Mouse (Mus musculus): ENCODE results near the gene Dcbld1. TPM values are rescaled to one million over a fixed set of nuclear protein-coding genes. Genes with fewer than 3 reads are reported as not detected.

Dcbld1 gene
- polyA plus RNA-seq, 1 experiment = 0.39 TPM

DNA sequence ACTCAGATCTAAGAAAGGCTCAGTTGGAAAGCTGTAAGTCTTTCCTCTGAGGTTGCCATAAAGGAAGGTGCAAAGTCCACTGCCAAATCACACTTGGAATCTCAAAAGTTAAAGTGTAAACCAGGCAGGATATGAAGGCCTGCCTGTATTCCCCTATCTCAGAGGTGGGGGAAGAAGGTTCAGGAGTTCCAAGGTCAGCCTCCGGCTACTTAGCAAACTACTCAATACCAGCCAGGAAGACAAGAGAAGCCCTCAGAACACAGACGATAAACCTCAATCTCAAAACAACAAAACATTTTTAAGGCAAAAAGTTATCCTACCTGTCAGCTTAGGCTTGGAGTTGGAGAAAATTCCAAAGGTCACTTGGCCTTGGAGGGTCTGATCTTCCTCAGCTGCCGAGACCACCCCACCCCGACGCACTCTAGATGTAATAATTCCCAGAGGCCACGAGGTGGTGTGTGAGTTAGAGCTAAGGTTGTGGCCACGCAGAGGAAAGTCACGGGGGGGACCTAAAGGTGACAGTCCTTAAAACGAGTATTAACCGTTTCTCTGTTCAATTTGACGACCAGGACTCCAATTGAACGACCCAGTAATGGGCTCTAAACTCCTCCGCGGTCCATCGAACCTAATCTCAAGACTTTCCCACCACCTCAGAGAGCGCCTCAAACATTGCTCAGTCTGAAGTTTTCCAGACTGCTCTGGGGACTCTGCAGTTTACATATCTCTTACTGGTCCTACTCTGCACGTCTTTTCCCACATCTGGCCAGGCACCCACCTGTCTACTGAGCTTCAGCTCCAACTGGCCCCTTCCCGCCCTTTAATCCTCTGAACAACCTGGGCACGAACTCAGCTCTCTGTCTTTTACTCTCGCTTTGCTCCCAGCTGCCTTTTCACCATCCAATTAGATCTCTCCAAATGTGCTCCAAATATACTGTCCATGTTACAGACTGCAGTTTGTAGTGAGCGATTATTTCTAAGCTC lies 933 bp upstream of the Dcbld1 start:
- H3K36me3 ChIP-seq (replicated peaks; ENCODE audit: low read length) = no peaks in the 10 kb centered on the region
- H3K27me3 ChIP-seq (replicated peaks) = peaks cover 45% of the 10 kb centered on the region
- TF ChIP-seq FLI1 (IDR thresholded peaks at IDR 0.05; ENCODE audit: low read length) (no peak), GATA1 (IDR thresholded peaks at IDR 0.05; ENCODE audit: borderline replicate concordance, low read length) (no peak)
- peaks cover 22% of the 10 kb centered on the region for H3K4me1 ChIP-seq
- peaks cover 9% of the 10 kb centered on the region for H3K9me3 ChIP-seq
- peak overlapping the region; percentile 93 for H3K4me3 ChIP-seq (replicated peaks)

GRCm38 (mm10) chr10:52233969-52234653 lies 692 bp downstream of the Dcbld1 start:
- Histone ChIP-seq H3K4me1 (peaks cover 22% of the 10 kb centered on the region), H3K27me3 (replicated peaks) (peaks cover 45% of the 10 kb centered on the region), H3K9me3 (peaks cover 9% of the 10 kb centered on the region), H3K4me3 (replicated peaks) (peak overlapping the region; percentile 93), H3K36me3 (replicated peaks; ENCODE audit: low read length) (no peaks in the 10 kb centered on the region)
- no peak for TF ChIP-seq FLI1 (IDR thresholded peaks at IDR 0.05; ENCODE audit: low read length)
- no peak for TF ChIP-seq GATA1 (IDR thresholded peaks at IDR 0.05; ENCODE audit: borderline replicate concordance, low read length)

DNA sequence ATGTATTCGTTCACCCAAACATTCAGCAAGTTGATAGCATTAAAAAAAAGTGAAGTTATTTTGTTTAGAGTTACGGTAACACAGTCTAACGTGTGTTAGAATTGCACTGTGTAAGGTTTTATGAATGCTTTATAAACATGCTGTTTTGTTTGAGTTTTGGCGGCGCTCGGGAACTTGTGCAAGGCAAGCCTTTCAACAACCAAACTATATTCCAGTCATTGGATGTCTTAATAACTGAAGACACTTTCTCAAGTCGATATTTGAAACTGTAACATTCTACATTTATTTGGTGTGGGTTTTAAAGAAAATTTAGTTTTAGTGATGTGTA lies 1.2 kb downstream of the Dcbld1 start:
- no peak overlapping the region for H3K4me3 ChIP-seq (replicated peaks)
- TF ChIP-seq FLI1 (IDR thresholded peaks at IDR 0.05; ENCODE audit: low read length) = no peak

DNA sequence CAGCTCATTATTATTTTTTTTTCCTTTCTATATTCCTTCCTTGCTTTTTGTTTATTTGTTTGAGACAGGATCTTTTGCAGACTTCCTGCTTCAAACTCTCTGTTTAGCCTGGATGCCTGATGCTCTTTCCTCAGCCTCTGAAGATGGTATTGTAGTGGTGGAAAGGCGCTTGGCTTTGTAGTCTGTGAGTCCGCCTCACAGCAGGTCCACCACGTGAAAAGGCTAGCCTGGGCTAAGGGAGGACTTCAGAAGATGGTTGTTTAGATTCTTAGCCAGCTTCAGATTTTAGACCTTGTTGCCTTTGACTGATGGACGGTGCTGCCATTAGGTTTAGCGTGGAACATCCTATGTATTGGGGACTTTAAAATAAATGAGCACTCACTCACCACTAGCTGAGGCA lies 2.0 kb downstream of the Dcbld1 start:
- Histone ChIP-seq H3K27me3 (replicated peaks) (peaks cover 45% of the 10 kb centered on the region), H3K36me3 (replicated peaks; ENCODE audit: low read length) (no peaks in the 10 kb centered on the region), H3K4me3 (replicated peaks) (no peak overlapping the region), H3K9me3 (peaks cover 17% of the 10 kb centered on the region), H3K4me1 (peaks cover 22% of the 10 kb centered on the region)
- TF ChIP-seq GATA1 (IDR thresholded peaks at IDR 0.05; ENCODE audit: borderline replicate concordance, low read length) (no peak), FLI1 (IDR thresholded peaks at IDR 0.05; ENCODE audit: low read length) (no peak)

More for the DNA sequence above, 1.2 kb downstream of the Dcbld1 start:
- Histone ChIP-seq H3K36me3 (replicated peaks; ENCODE audit: low read length) (no peaks in the 10 kb centered on the region), H3K4me1 (peaks cover 22% of the 10 kb centered on the region), H3K27me3 (replicated peaks) (peaks cover 45% of the 10 kb centered on the region), H3K9me3 (peaks cover 9% of the 10 kb centered on the region)

DNA sequence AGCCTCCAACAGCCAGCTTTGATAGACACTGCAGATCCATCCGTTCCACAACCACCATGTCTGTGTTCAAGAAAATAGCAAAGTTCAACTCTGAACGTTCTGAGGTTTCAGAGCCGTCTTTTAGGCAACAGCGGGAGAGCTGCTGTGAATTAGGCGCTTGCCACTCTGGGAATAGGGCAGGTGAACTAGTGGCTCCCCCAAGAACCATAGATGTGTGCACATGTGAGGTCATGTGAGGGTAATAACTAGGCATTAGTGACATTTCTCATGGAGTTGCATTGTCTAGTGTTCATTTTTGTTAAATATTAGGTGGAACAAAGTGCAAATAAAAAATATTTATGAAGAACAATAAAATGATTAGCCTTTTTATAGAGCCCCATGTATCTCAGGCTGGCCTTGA lies 8.6 kb downstream of the Dcbld1 start:
- TF ChIP-seq FLI1 (IDR thresholded peaks at IDR 0.05; ENCODE audit: low read length) (no peak), GATA1 (IDR thresholded peaks at IDR 0.05; ENCODE audit: borderline replicate concordance, low read length) (no peak)
- Histone ChIP-seq H3K27me3 (replicated peaks) (no peaks in the 10 kb centered on the region), H3K4me1 (no peaks in the 10 kb centered on the region), H3K9me3 (peaks cover 17% of the 10 kb centered on the region), H3K4me3 (replicated peaks) (no peak overlapping the region), H3K36me3 (replicated peaks; ENCODE audit: low read length) (no peaks in the 10 kb centered on the region)

DNA sequence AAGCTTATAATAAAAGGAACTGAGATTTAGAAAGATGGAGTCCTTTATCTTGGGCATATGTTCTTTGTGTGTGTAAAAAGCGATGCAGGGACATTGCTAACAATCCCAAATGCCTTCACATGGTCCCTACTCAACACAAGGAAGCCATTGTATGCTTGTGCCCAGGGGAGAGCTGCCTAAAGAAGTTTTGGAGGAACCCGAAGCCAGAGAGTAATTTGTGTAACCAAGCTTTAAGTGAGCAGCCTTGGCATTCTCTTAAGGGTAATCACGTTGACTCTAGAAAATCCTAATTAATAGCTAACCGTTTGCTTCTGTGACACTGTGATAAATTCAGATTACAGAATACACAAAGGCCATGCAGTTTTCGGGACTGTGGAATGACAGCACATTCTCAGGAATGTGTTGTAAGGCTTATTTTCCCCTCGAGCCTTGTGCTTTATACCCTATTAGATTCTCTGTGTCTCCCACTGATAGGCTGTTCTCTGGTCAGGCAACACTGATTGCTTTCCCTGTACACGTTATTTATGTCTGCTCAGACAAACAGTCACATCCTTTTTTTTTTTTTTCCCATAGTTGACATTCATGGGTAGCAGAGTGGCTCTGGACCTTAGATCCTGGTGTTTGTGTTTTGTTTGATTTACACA lies 9.4 kb downstream of the Dcbld1 start:
- H3K27me3 ChIP-seq (replicated peaks) = no peaks in the 10 kb centered on the region
- no peak for TF ChIP-seq FLI1 (IDR thresholded peaks at IDR 0.05; ENCODE audit: low read length)
- no peak for TF ChIP-seq GATA1 (IDR thresholded peaks at IDR 0.05; ENCODE audit: borderline replicate concordance, low read length)
- no peaks in the 10 kb centered on the region for H3K4me1 ChIP-seq
- no peaks in the 10 kb centered on the region for H3K36me3 ChIP-seq (replicated peaks; ENCODE audit: low read length)
- peaks cover 17% of the 10 kb centered on the region for H3K9me3 ChIP-seq
- no peak overlapping the region for H3K4me3 ChIP-seq (replicated peaks)

GRCm38 (mm10) chr10:52246207-52246606 lies 12.8 kb downstream of the Dcbld1 start:
- H3K4me3 ChIP-seq (replicated peaks) = no peak overlapping the region
- no peaks in the 10 kb centered on the region for H3K27me3 ChIP-seq (replicated peaks)
- H3K4me1 ChIP-seq = no peaks in the 10 kb centered on the region
- peaks cover 5% of the 10 kb centered on the region for H3K9me3 ChIP-seq
- TF ChIP-seq FLI1 (IDR thresholded peaks at IDR 0.05; ENCODE audit: low read length) (no peak), GATA1 (IDR thresholded peaks at IDR 0.05; ENCODE audit: borderline replicate concordance, low read length) (no peak)
- no peaks in the 10 kb centered on the region for H3K36me3 ChIP-seq (replicated peaks; ENCODE audit: low read length)

DNA sequence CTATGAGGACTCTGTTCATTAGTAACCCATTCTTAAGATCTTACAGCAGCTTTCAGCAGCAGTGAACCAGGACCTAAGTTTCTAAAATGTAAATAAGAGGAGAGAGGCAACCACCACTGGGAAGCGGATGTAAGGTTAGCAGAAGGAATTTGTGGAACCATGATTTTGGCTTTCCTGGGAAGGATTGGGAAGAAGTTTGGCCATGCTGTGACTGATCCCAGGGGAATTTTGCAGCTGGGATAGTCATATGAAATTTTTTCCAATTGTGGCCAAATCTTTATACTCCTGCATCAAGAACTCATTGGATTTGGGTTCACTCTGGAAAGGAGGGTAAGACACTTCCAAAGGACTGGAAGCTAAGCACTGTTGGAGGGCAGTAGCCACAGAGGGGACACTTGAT lies 18.8 kb downstream of the Dcbld1 start:
- Histone ChIP-seq H3K4me3 (replicated peaks) (no peak overlapping the region), H3K9me3 (peaks cover 11% of the 10 kb centered on the region; the same call in 1 of the 2 replicates), H3K36me3 (replicated peaks; ENCODE audit: low read length) (no peaks in the 10 kb centered on the region), H3K27me3 (replicated peaks) (no peaks in the 10 kb centered on the region), H3K4me1 (no peaks in the 10 kb centered on the region)
- TF ChIP-seq GATA1 (IDR thresholded peaks at IDR 0.05; ENCODE audit: borderline replicate concordance, low read length) (no peak), FLI1 (IDR thresholded peaks at IDR 0.05; ENCODE audit: low read length) (no peak)

DNA sequence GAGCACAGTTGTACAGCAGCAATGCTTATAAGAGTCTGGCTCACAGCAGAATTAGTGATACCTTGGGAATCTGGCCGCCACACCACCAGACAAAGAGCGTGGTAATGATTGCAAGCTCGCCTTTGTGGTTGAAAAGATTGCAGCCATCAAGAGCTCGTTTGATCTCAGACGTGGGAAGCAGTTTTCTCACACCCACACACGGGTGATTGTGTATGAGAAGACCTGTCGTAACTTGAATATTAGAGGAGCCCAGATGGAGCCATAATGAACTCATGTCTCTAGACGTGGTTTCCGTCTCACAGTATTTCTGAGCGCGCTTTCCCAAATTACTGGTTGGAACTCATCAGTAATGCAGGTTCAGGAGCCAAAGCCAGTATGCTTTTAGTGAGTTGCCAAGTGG lies 20.0 kb downstream of the Dcbld1 start:
- TF ChIP-seq FLI1 (IDR thresholded peaks at IDR 0.05; ENCODE audit: low read length) = no peak
- no peak for TF ChIP-seq GATA1 (IDR thresholded peaks at IDR 0.05; ENCODE audit: borderline replicate concordance, low read length)
- Histone ChIP-seq H3K9me3 (peaks cover 11% of the 10 kb centered on the region; the same call in 1 of the 2 replicates), H3K4me1 (no peaks in the 10 kb centered on the region), H3K36me3 (replicated peaks; ENCODE audit: low read length) (no peaks in the 10 kb centered on the region), H3K27me3 (replicated peaks) (no peaks in the 10 kb centered on the region), H3K4me3 (replicated peaks) (no peak overlapping the region)

Data from megakaryocyte, embryonic 14.5 days (primary cell).